Mouse (Mus musculus) central nervous system, embryonic 14 days (tissue): ENCODE results near the gene Zc3h6. TPM values are rescaled to one million over a fixed set of nuclear protein-coding genes. Genes with fewer than 3 reads are reported as not detected.

Experiments
- polyA plus RNA-seq: library from polyadenylated mRNA; depleted of rRNA; stranded (reverse); fragments of >200 nt; gene quantifications from 2 replicates; pipeline ENCODE4 v1.2.3, GENCODE M21; 2012; rRNA removed

Zc3h6 gene
- polyA plus RNA-seq: 2.6 and 3.0 TPM in 2 replicates

GRCm38 (mm10) chr2:128966641-128967580 lies at the start of gene Zc3h6:
TSS of gene Zc3h6 (plus strand) at chr2:128967402.

GRCm38 (mm10) chr2:128943538-128944528 lies 23.4 kb upstream of the Zc3h6 start, which contains the start of gene Zc3h8:
TSS of gene Zc3h8 (minus strand) at chr2:128944077.

GRCm38 (mm10) chr2:128967661-128968441 lies 649 bp downstream of the Zc3h6 start, which contains the start of gene Gm10762:
TSS of gene Gm10762 (minus strand) at chr2:128967725.

GRCm38 (mm10) chr2:129047811-129048210 lies 80.6 kb downstream of the Zc3h6 start, which contains the start of gene Vinac1:
TSS of gene Vinac1 (minus strand) at chr2:129048172.

GRCm38 (mm10) chr2:129065437-129066282 lies 98.5 kb downstream of the Zc3h6 start, which contains the start of gene Ttl:
TSS of gene Ttl (plus strand) at chr2:129065942.

Other genes starting within 250 kb of the Zc3h6 start
- 27.8 and 28.1 TPM in 2 replicates for gene Tmem87b, start 149.3 kb upstream of the Zc3h6 start, polyA plus RNA-seq
- gene Fbln7, start 104.4 kb upstream of the Zc3h6 start, polyA plus RNA-seq: 1.9 and 5.1 TPM in 2 replicates
- 10.9 and 11.2 TPM in 2 replicates for gene Zc3h8, start 23.3 kb upstream of the Zc3h6 start, polyA plus RNA-seq
- 18.7 and 19.0 TPM in 2 replicates for gene Gm10762, start 323 bp downstream of the Zc3h6 start, polyA plus RNA-seq
- gene Vinac1, start 80.8 kb downstream of the Zc3h6 start, polyA plus RNA-seq: 0.64 and 0.65 TPM in 2 replicates
- 23.8 and 26.2 TPM in 2 replicates for gene Ttl, start 98.5 kb downstream of the Zc3h6 start, polyA plus RNA-seq
- 28.2 and 29.6 TPM in 2 replicates for gene Polr1b, start 133.6 kb downstream of the Zc3h6 start, polyA plus RNA-seq
- 25.8 and 27.5 TPM in 2 replicates for gene Chchd5, start 162.3 kb downstream of the Zc3h6 start, polyA plus RNA-seq
- gene Slc20a1, start 231.4 kb downstream of the Zc3h6 start, polyA plus RNA-seq: 70.3 and 70.9 TPM in 2 replicates